In the genomic region with DNA sequence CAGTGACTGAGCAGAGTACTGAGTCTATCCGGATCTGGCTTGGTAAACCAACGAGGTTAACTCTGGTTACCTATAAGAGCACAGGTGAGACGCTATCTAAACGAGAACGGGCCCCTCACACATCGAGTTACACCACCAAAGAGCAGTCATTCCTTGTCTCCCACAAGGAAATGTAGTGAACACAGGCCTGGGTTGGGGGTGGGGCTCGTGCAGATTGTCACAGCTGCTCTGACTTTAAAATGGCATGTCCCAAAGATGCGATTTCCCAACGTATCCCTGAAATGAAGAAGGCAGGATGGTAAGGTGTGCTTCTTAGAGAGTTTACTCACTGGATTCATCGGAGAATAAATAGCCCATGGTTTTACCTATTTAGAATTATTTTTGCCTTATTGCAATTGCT, we compare ENCODE assay signal across 27 mouse cellular contexts.
"Had no signal": no experiment of that assay in that cellular context is flagged by ENCODE, and none has a peak within 500 bp of the region (broad histone marks: within the 10 kb centered on the region; RNA-seq: fewer than 3 reads in every experiment).

No protein-coding gene starts in this region.

- DNase-seq: cerebellum, adult 2 months; cerebellum, adult 8-10 months; cerebellum, adult 9-10 months; cerebellum, adult 9-11 months; cerebellum, postnatal 10 days; cerebellum, postnatal 14 days; cerebellum, postnatal 25 days; cerebellum, postnatal 36 days; embryo, embryonic 11 days; forebrain, postnatal 0 days; gastrocnemius, adult 2 months; gastrocnemius, postnatal 10 days; gastrocnemius, postnatal 14 days; gastrocnemius, postnatal 25 days; gastrocnemius, postnatal 36 days; heart, adult 18-20 months had no signal

- H3K27me3 ChIP-seq: embryonic facial prominence, embryonic 12.5 days; embryonic facial prominence, embryonic 13.5 days; embryonic facial prominence, embryonic 15.5 days; forebrain, embryonic 12.5 days; forebrain, embryonic 13.5 days; forebrain, embryonic 15.5 days had no signal

- H3K4me2 ChIP-seq: embryonic facial prominence, embryonic 12.5 days; embryonic facial prominence, embryonic 13.5 days; embryonic facial prominence, embryonic 15.5 days; forebrain, embryonic 12.5 days; forebrain, embryonic 13.5 days; forebrain, embryonic 15.5 days had no signal

- H3K27ac ChIP-seq: embryonic facial prominence, embryonic 10.5 days; embryonic facial prominence, embryonic 12.5 days; embryonic facial prominence, embryonic 13.5 days; embryonic facial prominence, embryonic 15.5 days; forebrain, embryonic 10.5 days; forebrain, embryonic 12.5 days; forebrain, embryonic 13.5 days; forebrain, embryonic 15.5 days; gastrocnemius, adult 2 months had no signal

- H3K4me3 ChIP-seq: embryonic facial prominence, embryonic 10.5 days; embryonic facial prominence, embryonic 12.5 days; embryonic facial prominence, embryonic 13.5 days; embryonic facial prominence, embryonic 15.5 days; erythroblast, embryonic 14.5 days; forebrain, embryonic 10.5 days; forebrain, embryonic 12.5 days; forebrain, embryonic 13.5 days; forebrain, embryonic 15.5 days; gastrocnemius, adult 2 months had no signal

- H3K4me1 ChIP-seq: embryonic facial prominence, embryonic 12.5 days; embryonic facial prominence, embryonic 13.5 days; embryonic facial prominence, embryonic 15.5 days; forebrain, embryonic 15.5 days had no signal

- H3K36me3 ChIP-seq: embryonic facial prominence, embryonic 10.5 days; embryonic facial prominence, embryonic 12.5 days; embryonic facial prominence, embryonic 13.5 days; embryonic facial prominence, embryonic 15.5 days; forebrain, embryonic 10.5 days; forebrain, embryonic 12.5 days; forebrain, embryonic 15.5 days had no signal

- ATAC-seq: forebrain, embryonic 13.5 days; forebrain, embryonic 14.5 days; forebrain, embryonic 15.5 days; forebrain, embryonic 16.5 days; forebrain, postnatal 0 days had no signal

- H3K9ac ChIP-seq: embryonic facial prominence, embryonic 12.5 days; embryonic facial prominence, embryonic 13.5 days; embryonic facial prominence, embryonic 15.5 days; forebrain, embryonic 12.5 days; forebrain, embryonic 13.5 days; forebrain, embryonic 15.5 days; forebrain, postnatal 0 days had no signal

- H3K9me3 ChIP-seq: embryonic facial prominence, embryonic 10.5 days; embryonic facial prominence, embryonic 12.5 days; embryonic facial prominence, embryonic 15.5 days; forebrain, embryonic 10.5 days; forebrain, embryonic 12.5 days; forebrain, embryonic 13.5 days; forebrain, embryonic 15.5 days had no signal
